Mouse (Mus musculus): ENCODE measurements around the gene Amer2. TPM values are rescaled to one million over a fixed set of nuclear protein-coding genes. Genes with fewer than 3 reads are reported as not detected.

The Amer2 gene
- total and polyA plus RNA-seq, 3 experiments: not detected

GRCm38 (mm10) chr14:60386591-60387501 is 13.8 kb downstream of the Amer2 start:
- dilution Hi-C loops (cut with MboI; ENCODE audit: extremely low pct_ligation_motif_present, extremely low pct_unique_long_range_greater_than_20kb, low sequenced_read_pairs) (no loop called here), in situ Hi-C loops (cut with MboI; ENCODE audit: low pct_ligation_motif_present, low pct_unique_long_range_greater_than_20kb, low sequenced_read_pairs) (no loop called here)
- H3K27me3 ChIP-seq (replicated peaks): no peaks in the 10 kb centered on the region
- H3K4me1 ChIP-seq (ENCODE audit: control insufficient read depth in 1 of 2, insufficient read depth in 2 of 2): no peaks in the 10 kb centered on the region
- H3K9me3 ChIP-seq (replicated peaks; ENCODE audit: low read length): no peaks in the 10 kb centered on the region
- H3K36me3 ChIP-seq (replicated peaks in 1 of 2; ENCODE audit: control insufficient read depth in 1 of 2, insufficient read depth in 1 of 2, low read length in 1 of 2): no peaks in the 10 kb centered on the region
- H3K79me2 ChIP-seq (replicated peaks; ENCODE audit: control insufficient read depth, extremely low read depth, insufficient read depth, poor library complexity, severe bottlenecking): no peaks in the 10 kb centered on the region
- TF ChIP-seq ZKSCAN1 (IDR thresholded peaks at IDR 0.05; ENCODE audit: borderline replicate concordance, low read depth, low read length) (no peak), PAX5 (IDR thresholded peaks at IDR 0.05; ENCODE audit: low read length) (no peak), MYC (IDR thresholded peaks at IDR 0.05; ENCODE audit: low read depth, low read length) (no peak)
- H3K4me2 ChIP-seq (ENCODE audit: insufficient read depth, low read depth, poor library complexity, severe bottlenecking): no peak overlapping the region
- no peak overlapping the region for H3K9ac ChIP-seq (ENCODE audit: insufficient read depth, low read depth)
- no peak overlapping the region for H3K27ac ChIP-seq (ENCODE audit: insufficient read depth, low read depth)
- H3K4me3 ChIP-seq (replicated peaks in 1 of 3; ENCODE audit: low read depth in 2 of 3, low read length in 2 of 3, poor library complexity in 1 of 3): no peak overlapping the region
- no peak for DNase-seq (ENCODE audit: extremely low read depth)

GRCm38 (mm10) chr14:60388332-60388731 is 15.3 kb downstream of the Amer2 start:
- dilution Hi-C loops (cut with MboI; ENCODE audit: extremely low pct_ligation_motif_present, extremely low pct_unique_long_range_greater_than_20kb, low sequenced_read_pairs) (no loop called here), in situ Hi-C loops (cut with MboI; ENCODE audit: low pct_ligation_motif_present, low pct_unique_long_range_greater_than_20kb, low sequenced_read_pairs) (no loop called here)
- H3K27me3 ChIP-seq (replicated peaks): no peaks in the 10 kb centered on the region
- no peak overlapping the region for H3K9ac ChIP-seq (ENCODE audit: insufficient read depth, low read depth)
- H3K27ac ChIP-seq (ENCODE audit: insufficient read depth, low read depth): no peak overlapping the region
- H3K4me3 ChIP-seq (replicated peaks in 1 of 3; ENCODE audit: low read depth in 2 of 3, low read length in 2 of 3, poor library complexity in 1 of 3): no peak overlapping the region
- no peaks in the 10 kb centered on the region for H3K79me2 ChIP-seq (replicated peaks; ENCODE audit: control insufficient read depth, extremely low read depth, insufficient read depth, poor library complexity, severe bottlenecking)
- H3K9me3 ChIP-seq (replicated peaks; ENCODE audit: low read length): no peaks in the 10 kb centered on the region
- H3K4me2 ChIP-seq (ENCODE audit: insufficient read depth, low read depth, poor library complexity, severe bottlenecking): no peak overlapping the region
- no peaks in the 10 kb centered on the region; a peak in 1 of 4 replicates for H3K4me1 ChIP-seq (ENCODE audit: control insufficient read depth in 1 of 2, insufficient read depth in 2 of 2)
- H3K36me3 ChIP-seq (replicated peaks in 1 of 2; ENCODE audit: control insufficient read depth in 1 of 2, insufficient read depth in 1 of 2, low read length in 1 of 2): no peaks in the 10 kb centered on the region
- no peak for TF ChIP-seq SIN3A (IDR thresholded peaks at IDR 0.05; ENCODE audit: low read length)
- no peak for TF ChIP-seq TCF12 (IDR thresholded peaks at IDR 0.05; ENCODE audit: low read depth, low read length)
- TF ChIP-seq EP300 (IDR thresholded peaks at IDR 0.05; ENCODE audit: low read length): no peak
- no peak for TF ChIP-seq MEF2A (IDR thresholded peaks at IDR 0.05; ENCODE audit: borderline replicate concordance, low read depth, low read length)
- TF ChIP-seq ZC3H11A (IDR thresholded peaks at IDR 0.05; ENCODE audit: low read depth, low read length): no peak
- TF ChIP-seq E2F4 (IDR thresholded peaks at IDR 0.05; ENCODE audit: insufficient replicate concordance, low read depth, low read length): no peak
- no peak for TF ChIP-seq KAT2A (IDR thresholded peaks at IDR 0.05; ENCODE audit: insufficient replicate concordance, low read length)
- no peak for TF ChIP-seq PAX5 (IDR thresholded peaks at IDR 0.05; ENCODE audit: low read length)
- no peak for DNase-seq (ENCODE audit: extremely low read depth)

- H3K79me2 ChIP-seq (replicated peaks; ENCODE audit: control insufficient read depth, extremely low read depth, insufficient read depth, poor library complexity, severe bottlenecking): no peaks in the 10 kb centered on the region
- no peak overlapping the region for H3K9ac ChIP-seq (ENCODE audit: insufficient read depth, low read depth)
- H3K4me1 ChIP-seq (ENCODE audit: control insufficient read depth in 1 of 2, insufficient read depth in 2 of 2): no peaks in the 10 kb centered on the region; a peak in 1 of 4 replicates
- no peak overlapping the region for H3K27ac ChIP-seq (ENCODE audit: insufficient read depth, low read depth)
- no peaks in the 10 kb centered on the region for H3K36me3 ChIP-seq (replicated peaks in 1 of 2; ENCODE audit: control insufficient read depth in 1 of 2, insufficient read depth in 1 of 2, low read length in 1 of 2)
- H3K9me3 ChIP-seq (replicated peaks; ENCODE audit: low read length): no peaks in the 10 kb centered on the region
- no peak for DNase-seq (ENCODE audit: extremely low read depth)
- no peak overlapping the region for H3K4me3 ChIP-seq (replicated peaks in 1 of 3; ENCODE audit: low read depth in 2 of 3, low read length in 2 of 3, poor library complexity in 1 of 3)
- dilution Hi-C loops (cut with MboI; ENCODE audit: extremely low pct_ligation_motif_present, extremely low pct_unique_long_range_greater_than_20kb, low sequenced_read_pairs) (no loop called here), in situ Hi-C loops (cut with MboI; ENCODE audit: low pct_ligation_motif_present, low pct_unique_long_range_greater_than_20kb, low sequenced_read_pairs) (no loop called here)
- no peaks in the 10 kb centered on the region for H3K27me3 ChIP-seq (replicated peaks)
- TF ChIP-seq POLR2AphosphoS2 (IDR thresholded peaks at IDR 0.05; ENCODE audit: low read depth, low read length) (no peak), PAX5 (IDR thresholded peaks at IDR 0.05; ENCODE audit: low read length) (no peak), USF2 (conservative IDR thresholded peaks at IDR 0.05; ENCODE audit: low read depth, low read length) (no peak), GABPA (IDR thresholded peaks at IDR 0.05; ENCODE audit: insufficient replicate concordance, low read depth, low read length) (no peak), POLR2A (IDR thresholded peaks at IDR 0.05; ENCODE audit: low read depth, low read length) (no peak), TCF12 (IDR thresholded peaks at IDR 0.05; ENCODE audit: low read depth, low read length) (no peak), MEF2A (IDR thresholded peaks at IDR 0.05; ENCODE audit: borderline replicate concordance, low read depth, low read length) (no peak), MYC (IDR thresholded peaks at IDR 0.05; ENCODE audit: low read depth, low read length) (no peak), NELFE (IDR thresholded peaks at IDR 0.05; ENCODE audit: low read depth, low read length) (no peak), MAZ (IDR thresholded peaks at IDR 0.05; ENCODE audit: low read depth, low read length) (no peak), SMC3 (IDR thresholded peaks at IDR 0.05; ENCODE audit: low read depth, low read length) (no peak), NRF1 (IDR thresholded peaks at IDR 0.05; ENCODE audit: low read depth, low read length) (no peak), MAX (IDR thresholded peaks at IDR 0.05; ENCODE audit: low read length) (no peak), ZMIZ1 (IDR thresholded peaks at IDR 0.05; ENCODE audit: low read depth, low read length) (no peak), JUND (conservative IDR thresholded peaks at IDR 0.05; ENCODE audit: low read depth, low read length) (no peak), JUN (IDR thresholded peaks at IDR 0.05; ENCODE audit: insufficient read depth, low read depth, low read length) (no peak)
- H3K4me2 ChIP-seq (ENCODE audit: insufficient read depth, low read depth, poor library complexity, severe bottlenecking): no peak overlapping the region
Measured at GRCm38 (mm10) chr14:60392202-60392601, 19.1 kb downstream of the Amer2 start.

All from CH12.LX (cell line).